Mouse (Mus musculus) cerebellum, adult 8-10 months (tissue): ENCODE data around the gene Naa40.

ENCODE experiments used
- DNase-seq: peaks from one replicate; pipeline ENCODE4 v3.0.0; 2022

The Naa40 gene

GRCm38 (mm10) chr19:7180756-7181405 is 60.1 kb downstream of the Naa40 start:
- DNase-seq: no peak

- peak; percentile 68 for DNase-seq
Measured at GRCm38 (mm10) chr19:7178841-7179452, 62.0 kb downstream of the Naa40 start.

GRCm38 (mm10) chr19:7177804-7178511 is 63.0 kb downstream of the Naa40 start:
- DNase-seq: no peak

- no peak for DNase-seq
Measured at GRCm38 (mm10) chr19:7176041-7176696, 64.8 kb downstream of the Naa40 start.
